Mouse (Mus musculus): ENCODE data around the gene St8sia1. TPM values are rescaled to one million over a fixed set of nuclear protein-coding genes. Genes with fewer than 3 reads are reported as not detected.

The St8sia1 gene
- polyA plus RNA-seq, 1 experiment from 2014 or later: 4.7 TPM

GRCm38 (mm10) chr6:142806326-142806725, 157.9 kb downstream of the St8sia1 start:
- no peak for DNase-seq (ENCODE audit: low spot score)
- 94% methylated on average over 4 of the region's 4 CpGs for WGBS
- H3K4me1 ChIP-seq (ENCODE audit: control insufficient read depth, insufficient read depth, low read length): no peaks in the 10 kb centered on the region

GRCm38 (mm10) chr6:142804402-142804801, 159.8 kb downstream of the St8sia1 start, which contains the start of gene Sult6b2:
Gene Sult6b2, minus strand, starts transcription at chr6:142804502.
- no peaks in the 10 kb centered on the region for H3K9me3 ChIP-seq (replicated peaks; ENCODE audit: control insufficient read depth, low read length)
- H3K4me3 ChIP-seq (ENCODE audit: low read depth, low read length): no peak within 1 kb of the TSS
- H3K27me3 ChIP-seq (replicated peaks; ENCODE audit: control insufficient read depth, insufficient read depth, low read length): no peaks in the 10 kb centered on the region
- no peak within 1 kb of the TSS for H3K4me2 ChIP-seq (ENCODE audit: low read length)
- no peak within 1 kb of the TSS for H3K27ac ChIP-seq (ENCODE audit: low read depth, low read length)
- DNase-seq (ENCODE audit: low spot score): no peak
- no peaks in the 10 kb centered on the region for H3K36me3 ChIP-seq (ENCODE audit: control insufficient read depth, insufficient read depth, low read length)
- no peak for ATAC-seq
- no peaks in the 10 kb centered on the region for H3K4me1 ChIP-seq (ENCODE audit: control insufficient read depth, insufficient read depth, low read length)
- H3K9ac ChIP-seq (ENCODE audit: low read length): no peak within 1 kb of the TSS

More at GRCm38 (mm10) chr6:142806326-142806725, 157.9 kb downstream of the St8sia1 start:
- Histone ChIP-seq H3K9ac (ENCODE audit: low read length) (no peak overlapping the region), H3K4me3 (ENCODE audit: low read depth, low read length) (no peak overlapping the region), H3K27me3 (replicated peaks; ENCODE audit: control insufficient read depth, insufficient read depth, low read length) (no peaks in the 10 kb centered on the region), H3K4me2 (ENCODE audit: low read length) (no peak overlapping the region), H3K27ac (ENCODE audit: low read depth, low read length) (no peak overlapping the region), H3K36me3 (ENCODE audit: control insufficient read depth, insufficient read depth, low read length) (no peaks in the 10 kb centered on the region), H3K9me3 (replicated peaks; ENCODE audit: control insufficient read depth, low read length) (no peaks in the 10 kb centered on the region)
- ATAC-seq: no peak

- no peak for DNase-seq (ENCODE audit: low spot score)
- no peak overlapping the region for H3K27ac ChIP-seq (ENCODE audit: low read depth, low read length)
- no peaks in the 10 kb centered on the region for H3K4me1 ChIP-seq (ENCODE audit: control insufficient read depth, insufficient read depth, low read length)
- H3K9me3 ChIP-seq (replicated peaks; ENCODE audit: control insufficient read depth, low read length): no peaks in the 10 kb centered on the region
- no peaks in the 10 kb centered on the region for H3K36me3 ChIP-seq (ENCODE audit: control insufficient read depth, insufficient read depth, low read length)
- H3K9ac ChIP-seq (ENCODE audit: low read length): no peak overlapping the region
- no peaks in the 10 kb centered on the region for H3K27me3 ChIP-seq (replicated peaks; ENCODE audit: control insufficient read depth, insufficient read depth, low read length)
- WGBS: 72% methylated on average over 11 of the region's 11 CpGs
- H3K4me3 ChIP-seq (ENCODE audit: low read depth, low read length): no peak overlapping the region
- H3K4me2 ChIP-seq (ENCODE audit: low read length): no peak overlapping the region
- ATAC-seq: no peak
Observed at GRCm38 (mm10) chr6:142802617-142803525, 161.4 kb downstream of the St8sia1 start.

- Histone ChIP-seq H3K9ac (ENCODE audit: low read length) (no peak overlapping the region), H3K4me2 (ENCODE audit: low read length) (no peak overlapping the region), H3K4me3 (ENCODE audit: low read depth, low read length) (no peak overlapping the region), H3K9me3 (replicated peaks; ENCODE audit: control insufficient read depth, low read length) (no peaks in the 10 kb centered on the region), H3K36me3 (ENCODE audit: control insufficient read depth, insufficient read depth, low read length) (no peaks in the 10 kb centered on the region), H3K4me1 (ENCODE audit: control insufficient read depth, insufficient read depth, low read length) (no peaks in the 10 kb centered on the region), H3K27ac (ENCODE audit: low read depth, low read length) (no peak overlapping the region), H3K27me3 (replicated peaks; ENCODE audit: control insufficient read depth, insufficient read depth, low read length) (no peaks in the 10 kb centered on the region)
- 65% methylated on average over 5 of the region's 5 CpGs for WGBS
- no peak for ATAC-seq
- DNase-seq (ENCODE audit: low spot score): no peak
Observed at GRCm38 (mm10) chr6:142801687-142802086, 162.6 kb downstream of the St8sia1 start.

GRCm38 (mm10) chr6:142799704-142800374, 164.4 kb downstream of the St8sia1 start:
- Histone ChIP-seq H3K27me3 (replicated peaks; ENCODE audit: control insufficient read depth, insufficient read depth, low read length) (no peaks in the 10 kb centered on the region), H3K4me3 (ENCODE audit: low read depth, low read length) (no peak overlapping the region), H3K9ac (ENCODE audit: low read length) (no peak overlapping the region), H3K27ac (ENCODE audit: low read depth, low read length) (no peak overlapping the region), H3K9me3 (replicated peaks; ENCODE audit: control insufficient read depth, low read length) (no peaks in the 10 kb centered on the region), H3K4me2 (ENCODE audit: low read length) (no peak overlapping the region), H3K4me1 (ENCODE audit: control insufficient read depth, insufficient read depth, low read length) (no peaks in the 10 kb centered on the region), H3K36me3 (ENCODE audit: control insufficient read depth, insufficient read depth, low read length) (no peaks in the 10 kb centered on the region)
- no peak for DNase-seq (ENCODE audit: low spot score)
- WGBS: 82% methylated on average over 7 of the region's 7 CpGs
- ATAC-seq: no peak

GRCm38 (mm10) chr6:142798837-142799236, 165.4 kb downstream of the St8sia1 start:
- 78% methylated on average over 9 of the region's 9 CpGs for WGBS
- Histone ChIP-seq H3K4me3 (ENCODE audit: low read depth, low read length) (no peak overlapping the region), H3K4me2 (ENCODE audit: low read length) (no peak overlapping the region), H3K9me3 (replicated peaks; ENCODE audit: control insufficient read depth, low read length) (no peaks in the 10 kb centered on the region), H3K27ac (ENCODE audit: low read depth, low read length) (no peak overlapping the region), H3K9ac (ENCODE audit: low read length) (no peak overlapping the region), H3K27me3 (replicated peaks; ENCODE audit: control insufficient read depth, insufficient read depth, low read length) (no peaks in the 10 kb centered on the region), H3K4me1 (ENCODE audit: control insufficient read depth, insufficient read depth, low read length) (no peaks in the 10 kb centered on the region), H3K36me3 (ENCODE audit: control insufficient read depth, insufficient read depth, low read length) (no peaks in the 10 kb centered on the region)
- no peak for ATAC-seq
- DNase-seq (ENCODE audit: low spot score): no peak

- ATAC-seq (no peak), DNase-seq (ENCODE audit: low spot score) (no peak)
- WGBS: 77% methylated on average over 1 of the region's 1 CpGs
Observed at GRCm38 (mm10) chr6:142797996-142798395, 166.3 kb downstream of the St8sia1 start.

GRCm38 (mm10) chr6:142795655-142796441, 168.4 kb downstream of the St8sia1 start:
- no peak overlapping the region for H3K4me3 ChIP-seq (ENCODE audit: low read depth, low read length)
- no peak for ATAC-seq
- H3K27ac ChIP-seq (ENCODE audit: low read depth, low read length): no peak overlapping the region
- no peak for DNase-seq (ENCODE audit: low spot score)
- H3K9me3 ChIP-seq (replicated peaks; ENCODE audit: control insufficient read depth, low read length): no peaks in the 10 kb centered on the region
- no peak overlapping the region for H3K4me2 ChIP-seq (ENCODE audit: low read length)
- 83% methylated on average over 15 of the region's 15 CpGs for WGBS
- 0 out of 2 replicates have a peak, but pooled peaks cover 4% of the 10 kb centered on the region for H3K4me1 ChIP-seq (ENCODE audit: control insufficient read depth, insufficient read depth, low read length)
- H3K27me3 ChIP-seq (replicated peaks; ENCODE audit: control insufficient read depth, insufficient read depth, low read length): no peaks in the 10 kb centered on the region
- no peak overlapping the region for H3K9ac ChIP-seq (ENCODE audit: low read length)
- H3K36me3 ChIP-seq (ENCODE audit: control insufficient read depth, insufficient read depth, low read length): no peaks in the 10 kb centered on the region

More at GRCm38 (mm10) chr6:142797996-142798395, 166.3 kb downstream of the St8sia1 start:
- Histone ChIP-seq H3K4me2 (ENCODE audit: low read length) (no peak overlapping the region), H3K9me3 (replicated peaks; ENCODE audit: control insufficient read depth, low read length) (no peaks in the 10 kb centered on the region), H3K36me3 (ENCODE audit: control insufficient read depth, insufficient read depth, low read length) (no peaks in the 10 kb centered on the region), H3K27me3 (replicated peaks; ENCODE audit: control insufficient read depth, insufficient read depth, low read length) (no peaks in the 10 kb centered on the region), H3K4me3 (ENCODE audit: low read depth, low read length) (no peak overlapping the region), H3K9ac (ENCODE audit: low read length) (no peak overlapping the region), H3K27ac (ENCODE audit: low read depth, low read length) (no peak overlapping the region), H3K4me1 (ENCODE audit: control insufficient read depth, insufficient read depth, low read length) (no peaks in the 10 kb centered on the region)
